Mouse (Mus musculus): ENCODE measurements around the gene Id1. TPM values are rescaled to one million over a fixed set of nuclear protein-coding genes. Genes with fewer than 3 reads are reported as not detected.

Gene Id1
- polyA plus RNA-seq, 2 experiments: 184 to 444 TPM

GRCm38 (mm10) chr2:152738341-152738740 lies 2.3 kb downstream of the Id1 start:
- DNase-seq (ENCODE audit: low spot score): no peak
- H3K9ac ChIP-seq (ENCODE audit: low read depth, low read length, severe bottlenecking): peak overlapping the region; percentile 92
- 25% methylated on average over 2 of the region's 2 CpGs for WGBS

GRCm38 (mm10) chr2:152739031-152739841 lies 3.2 kb downstream of the Id1 start:
- Histone ChIP-seq H3K9ac (ENCODE audit: low read depth, low read length, severe bottlenecking) (peak overlapping the region; percentile 92), H3K4me2 (replicated peaks; ENCODE audit: low read depth, low read length, severe bottlenecking) (peak overlapping the region; percentile 91), H3K36me3 (ENCODE audit: control insufficient read depth, insufficient read depth, low read length) (peaks cover 11% of the 10 kb centered on the region; the same call in 1 of the 2 replicates), H3K9me3 (ENCODE audit: control insufficient read depth, low read length) (no peaks in the 10 kb centered on the region), H3K4me1 (ENCODE audit: control insufficient read depth, insufficient read depth, low read length) (peaks cover 36% of the 10 kb centered on the region), H3K27me3 (ENCODE audit: control insufficient read depth, insufficient read depth, low read length) (no peaks in the 10 kb centered on the region), H3K27ac (replicated peaks; ENCODE audit: low read depth, low read length) (peak overlapping the region; percentile 93), H3K4me3 (replicated peaks; ENCODE audit: low read length) (peak overlapping the region; percentile 88)
- 0 out of 2 replicates have a peak, but pooled peaks have one; percentile 22 for TF ChIP-seq POLR2A (IDR thresholded peaks at IDR 0.05; ENCODE audit: borderline replicate concordance, extremely low read depth, insufficient read depth, insufficient read length)
- WGBS: 2% methylated on average over 26 of the region's 36 CpGs
- peak; percentile 75 for ATAC-seq (ENCODE audit: low FRiP score, low read depth)
- peak; percentile 96 for DNase-seq (ENCODE audit: low spot score)

More at GRCm38 (mm10) chr2:152738341-152738740, 2.3 kb downstream of the Id1 start:
- ATAC-seq (ENCODE audit: low FRiP score, low read depth): no peak
- Histone ChIP-seq H3K27ac (replicated peaks; ENCODE audit: low read depth, low read length) (peak overlapping the region; percentile 93), H3K36me3 (ENCODE audit: control insufficient read depth, insufficient read depth, low read length) (peaks cover 11% of the 10 kb centered on the region; the same call in 1 of the 2 replicates), H3K4me2 (replicated peaks; ENCODE audit: low read depth, low read length, severe bottlenecking) (peak overlapping the region; percentile 91), H3K9me3 (ENCODE audit: control insufficient read depth, low read length) (no peaks in the 10 kb centered on the region), H3K4me1 (ENCODE audit: control insufficient read depth, insufficient read depth, low read length) (peaks cover 41% of the 10 kb centered on the region), H3K27me3 (ENCODE audit: control insufficient read depth, insufficient read depth, low read length) (no peaks in the 10 kb centered on the region), H3K4me3 (replicated peaks; ENCODE audit: low read length) (peak overlapping the region; percentile 88)
- no peak for TF ChIP-seq POLR2A (IDR thresholded peaks at IDR 0.05; ENCODE audit: borderline replicate concordance, extremely low read depth, insufficient read depth, insufficient read length)

GRCm38 (mm10) chr2:152739842-152740260 lies 3.8 kb downstream of the Id1 start:
- H3K27ac ChIP-seq (replicated peaks; ENCODE audit: low read depth, low read length): peak overlapping the region; percentile 93
- no peaks in the 10 kb centered on the region for H3K9me3 ChIP-seq (ENCODE audit: control insufficient read depth, low read length)
- no peaks in the 10 kb centered on the region for H3K27me3 ChIP-seq (ENCODE audit: control insufficient read depth, insufficient read depth, low read length)
- DNase-seq (ENCODE audit: low spot score) (peak; percentile 44), ATAC-seq (ENCODE audit: low FRiP score, low read depth) (peak; percentile 3; the same call in 1 of the 2 replicates)
- no peak for TF ChIP-seq POLR2A (IDR thresholded peaks at IDR 0.05; ENCODE audit: borderline replicate concordance, extremely low read depth, insufficient read depth, insufficient read length)
- H3K36me3 ChIP-seq (ENCODE audit: control insufficient read depth, insufficient read depth, low read length): peaks cover 11% of the 10 kb centered on the region; the same call in 1 of the 2 replicates
- peak overlapping the region; percentile 88; the same call in 1 of the 2 replicates for H3K4me3 ChIP-seq (replicated peaks; ENCODE audit: low read length)
- 8% methylated on average over 3 of the region's 3 CpGs for whole genome bisulfite sequencing
- H3K4me2 ChIP-seq (replicated peaks; ENCODE audit: low read depth, low read length, severe bottlenecking): peak overlapping the region; percentile 91
- H3K9ac ChIP-seq (ENCODE audit: low read depth, low read length, severe bottlenecking): no peak overlapping the region
- H3K4me1 ChIP-seq (ENCODE audit: control insufficient read depth, insufficient read depth, low read length): peaks cover 30% of the 10 kb centered on the region

- Histone ChIP-seq H3K4me3 (replicated peaks; ENCODE audit: low read length) (no peak overlapping the region), H3K4me2 (replicated peaks; ENCODE audit: low read depth, low read length, severe bottlenecking) (no peak overlapping the region), H3K27ac (replicated peaks; ENCODE audit: low read depth, low read length) (peak overlapping the region; percentile 93; the same call in 1 of the 2 replicates), H3K9me3 (ENCODE audit: control insufficient read depth, low read length) (no peaks in the 10 kb centered on the region), H3K36me3 (ENCODE audit: control insufficient read depth, insufficient read depth, low read length) (peaks cover 11% of the 10 kb centered on the region; the same call in 1 of the 2 replicates), H3K4me1 (ENCODE audit: control insufficient read depth, insufficient read depth, low read length) (peaks cover 30% of the 10 kb centered on the region), H3K9ac (ENCODE audit: low read depth, low read length, severe bottlenecking) (no peak overlapping the region), H3K27me3 (ENCODE audit: control insufficient read depth, insufficient read depth, low read length) (no peaks in the 10 kb centered on the region)
- no peak for TF ChIP-seq POLR2A (IDR thresholded peaks at IDR 0.05; ENCODE audit: borderline replicate concordance, extremely low read depth, insufficient read depth, insufficient read length)
- DNase-seq (ENCODE audit: low spot score): no peak
- 55% methylated on average over 5 of the region's 5 CpGs for WGBS
- ATAC-seq (ENCODE audit: low FRiP score, low read depth): no peak
Observed at GRCm38 (mm10) chr2:152740490-152740889, 4.4 kb downstream of the Id1 start.

GRCm38 (mm10) chr2:152741153-152742041 lies 5.3 kb downstream of the Id1 start:
- H3K4me3 ChIP-seq (replicated peaks; ENCODE audit: low read length): no peak overlapping the region

More at GRCm38 (mm10) chr2:152741153-152742041, 5.3 kb downstream of the Id1 start:
- Histone ChIP-seq H3K36me3 (ENCODE audit: control insufficient read depth, insufficient read depth, low read length) (peaks cover 11% of the 10 kb centered on the region; the same call in 1 of the 2 replicates), H3K9me3 (ENCODE audit: control insufficient read depth, low read length) (no peaks in the 10 kb centered on the region), H3K9ac (ENCODE audit: low read depth, low read length, severe bottlenecking) (no peak overlapping the region), H3K4me2 (replicated peaks; ENCODE audit: low read depth, low read length, severe bottlenecking) (peak overlapping the region; percentile 11; the same call in 1 of the 2 replicates), H3K27ac (replicated peaks; ENCODE audit: low read depth, low read length) (peak overlapping the region; percentile 53), H3K27me3 (ENCODE audit: control insufficient read depth, insufficient read depth, low read length) (no peaks in the 10 kb centered on the region), H3K4me1 (ENCODE audit: control insufficient read depth, insufficient read depth, low read length) (peaks cover 30% of the 10 kb centered on the region)
- DNase-seq (ENCODE audit: low spot score): peak; percentile 72
- 29% methylated on average over 14 of the region's 14 CpGs for WGBS
- no peak for TF ChIP-seq POLR2A (IDR thresholded peaks at IDR 0.05; ENCODE audit: borderline replicate concordance, extremely low read depth, insufficient read depth, insufficient read length)
- ATAC-seq (ENCODE audit: low FRiP score, low read depth): no peak
